Mouse (Mus musculus) embryonic fibroblast, embryonic 13.5 days (primary cell): ENCODE data around the gene Crtc1.

ENCODE experiments used
- CTCF ChIP-seq: IDR thresholded peaks from 2 replicates; pipeline ENCODE4 v1.5.1; 2011; ENCODE audit warnings: mild to moderate bottlenecking, control low read depth, low read length, moderate library complexity, borderline replicate concordance; ENCODE audit not compliant: insufficient read depth
- POLR2A ChIP-seq: IDR thresholded peaks from 2 replicates; pipeline ENCODE4 v1.6.1; 2011; ENCODE audit warnings: low read depth, mild to moderate bottlenecking, control low read depth, low read length, moderate library complexity

GRCm38 (mm10) chr8:70487993-70488796 lies 48.8 kb upstream of the Crtc1 start:
- TF ChIP-seq POLR2A (no peak), CTCF (no peak)
